Mouse (Mus musculus) megakaryocyte-erythroid progenitor cell, adult 5-6 weeks (primary cell): ENCODE results near the gene Agpat3. TPM values are rescaled to one million over a fixed set of nuclear protein-coding genes. Genes with fewer than 3 reads are reported as not detected.

Source experiments
- ATAC-seq: replicated peaks from 2 replicates; pipeline ENCODE4 v1.8.0; 2016; ENCODE audit warnings: mild to moderate bottlenecking, inconsistent platforms; ENCODE audit not compliant: severe bottlenecking, poor library complexity, low FRiP score, low TSS enrichment
- total RNA-seq, 2 experiments: library from RNA; stranded (forward) in 1 of 2; stranded (reverse) in 1 of 2; fragments of 200-1000, 215-1000 nt in 1 of 2; fragments of >200 nt in 1 of 2; fragmentation: Nextera tagmentation in 1 of 2; gene quantifications; 2 replicates each; pipeline ENCODE4 v1.2.3; 2014 to 2017

The Agpat3 gene
- total RNA-seq, 2 experiments from 2014 or later: 22.9 to 23.9 TPM

DNA sequence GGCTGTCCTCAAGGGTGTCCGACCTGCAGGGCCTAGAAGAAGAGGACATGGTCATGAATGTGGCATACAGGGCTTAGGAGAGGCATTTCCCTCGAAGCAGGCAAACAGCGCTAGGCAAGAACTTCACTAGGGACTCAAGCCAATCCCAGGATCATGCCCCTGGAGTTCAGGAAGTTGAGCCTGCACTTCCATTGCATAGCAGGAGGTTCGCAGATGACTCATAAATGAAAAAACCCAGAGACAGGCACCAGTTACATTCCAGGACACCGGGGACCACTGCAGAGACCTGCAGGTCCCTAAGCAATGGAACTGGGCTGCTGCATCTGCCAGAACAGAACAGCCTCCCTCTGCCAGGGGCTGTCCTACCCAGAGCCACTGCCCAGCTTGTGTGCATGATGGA lies 23.0 kb downstream of the Agpat3 start:
- ATAC-seq: no peak

DNA sequence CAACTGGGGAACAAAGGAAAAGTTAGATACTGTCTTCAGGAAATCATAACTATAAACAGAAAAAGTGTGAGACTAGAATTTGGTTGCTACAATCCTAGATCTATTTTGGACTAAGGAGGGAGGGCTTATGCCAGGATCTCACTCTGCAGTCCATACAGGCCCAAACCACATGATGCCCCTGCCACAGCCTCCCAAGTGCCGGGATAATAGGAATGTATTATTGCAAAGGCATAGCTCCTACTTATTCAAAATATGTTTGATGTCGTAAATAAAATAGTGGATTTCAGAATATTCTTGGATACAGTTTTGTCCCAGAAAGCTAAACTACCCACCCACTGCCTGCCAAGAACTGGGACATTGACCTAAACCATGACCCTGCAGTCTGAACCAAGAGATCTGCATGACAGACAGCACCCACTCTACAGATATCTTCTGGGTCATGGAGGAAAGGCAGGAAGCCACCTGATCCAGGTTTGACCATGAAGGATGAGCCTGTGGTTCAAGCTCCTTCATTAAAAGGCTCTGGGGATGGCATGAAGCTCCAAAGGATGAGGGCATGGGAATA lies 24.2 kb downstream of the Agpat3 start:
- ATAC-seq: no peak

DNA sequence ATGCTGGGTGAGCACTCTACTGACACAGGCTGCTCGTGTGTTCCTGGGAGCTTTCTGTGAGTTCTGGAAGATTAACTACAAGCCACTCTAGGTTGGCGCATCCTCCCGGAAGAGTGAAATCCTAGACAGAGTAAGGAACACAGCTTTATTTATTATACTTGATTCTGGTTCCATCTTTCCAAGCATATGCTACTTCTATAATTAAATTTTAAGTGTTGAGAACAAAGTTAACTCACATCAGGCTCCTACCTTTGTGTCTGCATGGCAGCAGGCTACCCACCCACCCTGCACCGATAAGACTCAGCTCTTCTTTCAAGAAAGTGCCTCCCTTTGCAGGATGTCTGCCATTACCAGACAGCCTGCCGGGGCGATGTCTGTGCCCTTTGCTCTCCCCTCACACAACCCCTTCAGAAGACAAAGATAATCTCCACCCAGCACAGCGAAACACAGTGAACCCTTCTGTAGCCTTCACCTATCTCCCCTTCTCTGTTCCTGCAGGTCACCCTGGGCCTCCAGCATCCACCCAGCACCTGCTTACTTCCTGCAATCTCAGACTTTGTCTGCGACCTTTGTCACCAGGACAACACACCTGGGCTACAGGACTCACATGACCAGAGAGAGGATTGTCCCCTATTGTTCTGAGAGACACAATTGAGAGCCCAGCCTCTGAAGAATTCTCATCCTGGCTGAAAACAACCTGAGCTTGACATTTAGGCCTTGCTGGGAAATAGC lies 26.2 kb downstream of the Agpat3 start:
- ATAC-seq: no peak

DNA sequence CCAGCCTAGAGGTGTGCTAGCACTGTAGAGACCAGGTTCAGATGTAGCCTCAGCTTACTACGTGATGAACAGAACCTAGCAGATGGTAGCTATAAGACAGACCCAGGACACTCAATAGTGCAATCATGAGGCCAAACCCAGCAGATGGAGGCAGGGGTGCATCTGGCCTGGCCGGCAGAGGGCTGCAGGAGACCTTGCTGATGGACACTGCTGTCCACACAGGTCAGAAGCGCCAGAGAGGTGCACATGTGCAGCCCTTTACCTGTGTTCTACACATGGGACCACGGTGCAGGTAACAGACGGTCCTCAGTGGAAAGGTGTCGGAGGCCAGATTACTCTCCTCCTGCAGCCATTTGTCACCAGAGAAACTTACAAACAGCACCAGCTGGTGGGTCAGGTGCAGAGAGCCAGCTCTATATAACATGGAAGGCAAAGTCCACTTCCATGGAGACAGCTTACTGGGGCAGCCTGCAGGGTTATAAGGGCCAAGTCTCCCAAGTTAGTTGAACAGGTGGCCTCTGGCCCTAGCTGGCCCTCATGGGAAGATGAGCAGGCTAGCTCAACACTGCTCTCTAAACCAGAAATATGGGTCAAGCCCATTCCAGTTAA lies 27.6 kb downstream of the Agpat3 start:
- no peak for ATAC-seq

GRCm38 (mm10) chr10:78323214-78323880 lies 28.9 kb downstream of the Agpat3 start:
- peak; percentile 38; the same call in 1 of the 2 replicates for ATAC-seq

- ATAC-seq: no peak
These were observed 29.5 kb downstream of the Agpat3 start for GRCm38 (mm10) chr10:78322806-78323205.

GRCm38 (mm10) chr10:78321133-78321757 lies 31.0 kb downstream of the Agpat3 start:
- ATAC-seq: no peak

DNA sequence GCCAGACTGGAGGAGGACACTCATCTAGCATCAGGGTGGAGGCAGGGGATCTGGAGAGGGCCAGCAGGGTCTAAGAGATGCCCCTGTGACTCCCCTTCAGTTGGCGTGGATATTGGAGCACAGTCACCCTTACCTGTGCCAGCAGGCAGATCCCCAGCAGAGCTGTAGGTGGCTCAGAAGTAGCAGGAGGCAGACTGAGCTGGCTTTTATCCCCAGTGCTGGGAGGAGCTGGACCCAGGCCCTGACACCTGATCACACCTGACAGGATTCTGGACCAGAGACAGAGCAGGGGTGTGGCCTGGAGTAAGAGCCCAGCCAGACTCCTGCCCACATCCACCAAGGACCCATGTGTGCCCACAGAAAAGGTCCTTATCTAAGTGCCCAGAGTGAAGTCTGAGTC lies 31.8 kb downstream of the Agpat3 start:
- 0 out of 2 replicates have a peak, but pooled peaks have one; percentile 31 for ATAC-seq

GRCm38 (mm10) chr10:78319940-78320339 lies 32.3 kb downstream of the Agpat3 start:
- no peak for ATAC-seq

- no peak for ATAC-seq
These were observed 34.9 kb downstream of the Agpat3 start for GRCm38 (mm10) chr10:78317270-78317923.

DNA sequence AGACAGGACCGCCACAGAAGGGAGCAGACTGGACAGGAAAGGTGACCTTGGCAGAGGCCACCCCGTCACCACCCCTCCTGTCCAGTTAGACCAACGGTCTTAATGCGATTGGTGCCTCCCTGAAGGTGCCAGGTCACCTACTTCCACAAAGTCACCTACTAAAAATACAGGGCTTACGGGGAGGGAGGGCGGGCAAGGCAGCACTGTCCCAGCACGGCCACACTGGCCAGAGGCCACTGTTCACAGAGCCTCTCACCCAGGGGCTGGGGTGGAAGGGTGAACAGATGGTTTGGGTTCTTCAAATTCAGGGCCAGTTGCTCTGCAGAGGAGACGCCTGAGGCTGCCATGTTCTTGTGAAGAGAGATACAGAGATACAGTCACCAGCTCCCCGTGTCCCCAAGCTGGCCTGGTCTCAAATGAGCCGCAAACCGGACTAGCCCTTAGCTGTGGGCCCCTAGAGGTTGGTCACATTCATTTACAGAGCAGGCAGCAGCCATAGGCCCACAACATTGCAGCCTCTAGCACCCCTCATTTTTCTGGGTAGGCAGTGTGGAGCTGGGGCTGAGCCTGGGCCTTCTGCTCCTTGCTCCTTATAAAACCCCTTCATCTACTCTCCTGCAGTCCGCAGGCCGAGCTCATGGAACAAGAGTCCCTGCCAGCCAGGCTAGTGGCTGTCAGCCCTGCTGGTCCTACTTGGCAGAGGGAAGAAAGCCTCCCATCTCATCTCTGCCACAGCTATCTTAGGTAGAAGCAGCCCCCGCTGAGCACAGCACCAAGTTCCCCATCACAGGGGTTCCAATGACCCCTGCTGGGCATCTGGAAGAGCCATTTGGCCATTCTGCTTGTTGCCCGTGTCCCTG lies 35.8 kb downstream of the Agpat3 start:
- no peak for ATAC-seq

DNA sequence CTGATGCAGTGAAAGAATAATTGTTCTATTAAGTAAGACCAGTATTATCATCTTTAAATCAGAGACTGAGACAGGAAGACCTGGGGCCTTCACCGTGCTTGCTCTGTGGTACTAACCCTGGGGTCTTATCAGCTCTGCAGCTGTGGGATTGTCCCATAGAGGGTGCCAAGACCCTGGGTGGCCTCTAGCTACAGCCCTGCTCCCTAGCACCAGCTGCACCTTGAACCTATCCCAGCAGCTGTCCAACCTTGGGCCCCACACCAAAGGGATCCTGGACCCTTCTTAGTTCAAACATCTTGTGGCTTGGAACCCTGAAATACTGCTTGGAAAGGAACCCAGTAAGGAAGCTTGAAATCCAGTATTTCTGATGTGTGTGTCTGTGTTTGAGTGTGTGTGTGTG lies 37.1 kb downstream of the Agpat3 start:
- 0 out of 2 replicates have a peak, but pooled peaks have one; percentile 28 for ATAC-seq

DNA sequence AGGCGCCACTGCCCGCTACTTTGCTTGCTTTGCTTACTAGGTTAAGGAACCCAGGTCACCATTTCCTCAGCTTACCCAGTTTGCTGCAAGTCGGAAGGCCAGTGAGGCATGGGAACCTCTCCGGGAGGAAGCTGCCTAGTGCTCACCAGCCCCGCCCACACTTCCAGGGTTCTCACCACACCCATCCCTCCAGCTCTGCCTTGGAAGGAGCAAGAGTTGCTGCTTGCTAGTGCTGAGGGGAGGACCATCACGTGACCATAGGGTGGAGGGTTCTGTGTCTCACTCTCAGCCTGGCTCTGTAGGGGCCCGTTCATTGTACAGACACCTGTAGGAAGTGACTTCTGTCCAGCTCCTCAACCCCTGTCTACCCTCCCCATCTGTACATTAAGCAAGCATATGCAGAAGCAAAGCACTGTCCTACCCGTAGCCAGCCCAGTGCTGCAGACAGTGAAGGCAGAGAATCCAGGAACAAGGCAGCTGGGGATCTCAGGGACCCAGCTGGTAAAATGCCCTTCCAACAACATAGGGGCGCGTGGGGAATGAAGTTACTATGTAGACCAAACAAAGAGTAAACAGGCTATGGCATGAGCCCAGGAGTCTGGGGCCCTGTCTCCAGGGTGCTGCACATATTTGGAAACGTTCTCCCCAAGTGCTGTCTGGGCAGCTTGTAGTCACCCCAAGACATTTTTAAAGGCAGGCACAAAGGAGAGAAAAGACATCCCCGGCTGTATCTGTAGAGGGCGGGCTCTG lies 40.2 kb downstream of the Agpat3 start:
- ATAC-seq: no peak

DNA sequence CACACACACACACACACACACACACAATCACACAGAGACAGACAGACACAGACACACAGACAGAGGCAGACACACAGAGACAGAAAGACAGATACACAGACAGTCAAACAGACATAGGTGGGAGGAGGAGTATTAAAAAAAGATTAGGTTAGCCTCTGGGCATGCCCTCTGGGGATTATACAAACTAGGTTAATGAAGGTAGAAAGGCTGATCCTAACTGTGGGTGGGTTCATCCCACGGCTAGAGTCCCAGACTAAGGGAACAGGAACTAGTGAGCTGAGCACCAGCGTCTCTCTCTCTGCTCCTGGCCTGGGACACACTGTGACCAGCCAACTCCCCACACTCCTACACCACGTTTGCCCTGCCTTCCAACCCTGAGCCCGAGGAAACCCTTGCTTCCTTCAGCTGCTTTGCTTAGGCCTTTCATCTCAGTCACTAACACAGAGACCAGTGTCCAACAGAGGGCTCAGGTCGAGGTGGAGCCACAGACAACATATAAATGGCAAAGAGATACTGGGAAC lies 41.5 kb downstream of the Agpat3 start:
- ATAC-seq: no peak

DNA sequence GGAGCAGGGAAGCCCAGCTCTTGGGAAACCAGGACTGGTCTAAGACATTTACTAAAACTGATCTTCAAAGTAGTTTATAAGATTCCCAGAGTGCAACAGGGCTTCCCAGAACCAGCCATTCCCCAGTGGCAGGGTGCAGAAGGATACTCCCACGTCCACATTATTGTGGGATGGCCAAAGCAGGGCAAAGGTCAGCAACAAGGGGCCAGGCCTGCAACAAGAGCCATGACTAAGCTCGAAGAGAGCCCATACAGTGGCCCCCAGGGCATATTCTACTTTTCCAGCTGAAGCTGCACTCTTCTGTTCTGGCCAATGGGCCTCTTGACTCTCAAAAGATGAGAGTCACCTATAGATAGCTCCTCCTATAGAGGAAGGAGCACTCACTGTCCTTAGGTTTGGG lies 43.7 kb downstream of the Agpat3 start:
- ATAC-seq: no peak

DNA sequence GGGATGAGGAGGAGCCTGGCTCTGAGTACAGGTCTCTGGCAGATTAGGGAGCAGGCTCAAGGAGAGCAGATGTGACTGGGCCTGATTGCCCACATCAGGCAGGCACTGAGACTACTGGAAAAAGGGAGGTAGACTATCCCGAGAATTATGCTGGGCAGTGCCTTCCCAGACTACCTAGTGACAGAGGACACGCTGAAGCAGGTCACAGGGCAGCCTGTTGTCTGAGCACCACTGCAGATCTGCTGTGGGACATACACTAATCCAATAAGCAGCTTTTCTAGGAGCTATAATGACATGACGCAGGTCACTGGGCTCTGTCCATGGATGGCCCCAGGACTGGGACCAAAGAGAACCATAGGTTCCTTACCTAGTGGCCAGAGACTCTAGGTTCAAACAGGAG lies 44.9 kb downstream of the Agpat3 start:
- ATAC-seq: no peak

- 0 out of 2 replicates have a peak, but pooled peaks have one; percentile 27 for ATAC-seq
These were observed 46.3 kb downstream of the Agpat3 start for GRCm38 (mm10) chr10:78306027-78306426.

DNA sequence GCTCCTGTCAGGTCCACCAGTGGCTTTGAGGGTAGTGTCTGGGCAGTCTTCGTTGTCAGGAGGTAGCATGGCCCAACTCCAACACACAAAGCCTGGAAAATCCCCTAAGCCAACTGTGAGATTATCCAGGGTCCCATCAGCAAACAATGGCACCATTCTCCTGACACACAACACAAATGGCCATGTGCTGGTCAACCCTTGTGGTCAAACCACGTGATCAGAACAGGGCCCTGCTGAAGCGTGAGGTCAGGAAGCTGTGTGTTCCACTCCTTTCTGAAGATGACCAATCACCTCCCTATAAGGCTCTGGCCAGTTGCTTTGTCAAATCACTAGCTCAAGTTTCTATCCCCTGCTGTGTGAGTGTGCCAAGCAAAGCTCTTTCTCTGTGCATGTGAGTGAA lies 47.3 kb downstream of the Agpat3 start:
- ATAC-seq: no peak
